Mouse (Mus musculus) C3H10T1/2 (cell line): Measurements from ENCODE around the gene R3hdm4. TPM values are rescaled to one million over a fixed set of nuclear protein-coding genes. Genes with fewer than 3 reads are reported as not detected.

ENCODE experiments used
- polyA plus RNA-seq, 2 experiments: library from polyadenylated mRNA; unstranded; fragments of >200 nt; fragmentation: generic; extraction: Trizol; gene quantifications; one replicate each; pipeline ENCODE4 v1.2.1; 2012; ENCODE audit warnings: missing spikeins in 2 of 2

R3hdm4 gene
- 100 to 1,000 TPM in 1 of 2 experiments, 10 to 100 TPM in 1; 61.0 to 121 TPM for polyA plus RNA-seq

DNA sequence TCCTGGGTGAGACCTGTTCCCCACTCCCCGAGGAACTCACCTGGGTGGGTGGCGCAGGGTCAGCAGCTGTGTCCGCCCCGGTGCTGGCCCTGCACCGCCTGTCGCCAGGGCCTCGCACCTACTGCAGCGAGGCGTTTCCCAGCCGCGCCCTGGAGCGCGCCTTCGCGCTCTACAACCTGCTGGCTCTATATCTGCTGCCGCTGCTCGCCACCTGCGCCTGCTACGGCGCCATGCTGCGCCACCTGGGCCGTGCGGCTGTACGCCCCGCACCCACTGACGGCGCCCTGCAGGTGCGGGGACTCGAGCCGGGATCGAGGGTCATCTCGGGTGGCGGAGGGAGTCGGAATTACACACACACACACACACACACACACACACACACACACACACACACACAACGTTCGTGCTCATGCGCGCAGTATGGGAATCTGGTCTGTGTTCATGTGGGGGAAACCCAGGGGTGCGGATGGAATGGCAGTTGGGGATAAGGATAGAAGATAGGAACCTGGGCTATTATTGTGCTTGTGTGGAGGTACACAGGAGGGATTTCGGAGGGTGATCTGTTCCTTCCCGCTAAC is at the start of gene R3hdm4:
Gene R3hdm4 (minus strand): TSS at position 251 of the 578 bp plus-strand sequence.

DNA sequence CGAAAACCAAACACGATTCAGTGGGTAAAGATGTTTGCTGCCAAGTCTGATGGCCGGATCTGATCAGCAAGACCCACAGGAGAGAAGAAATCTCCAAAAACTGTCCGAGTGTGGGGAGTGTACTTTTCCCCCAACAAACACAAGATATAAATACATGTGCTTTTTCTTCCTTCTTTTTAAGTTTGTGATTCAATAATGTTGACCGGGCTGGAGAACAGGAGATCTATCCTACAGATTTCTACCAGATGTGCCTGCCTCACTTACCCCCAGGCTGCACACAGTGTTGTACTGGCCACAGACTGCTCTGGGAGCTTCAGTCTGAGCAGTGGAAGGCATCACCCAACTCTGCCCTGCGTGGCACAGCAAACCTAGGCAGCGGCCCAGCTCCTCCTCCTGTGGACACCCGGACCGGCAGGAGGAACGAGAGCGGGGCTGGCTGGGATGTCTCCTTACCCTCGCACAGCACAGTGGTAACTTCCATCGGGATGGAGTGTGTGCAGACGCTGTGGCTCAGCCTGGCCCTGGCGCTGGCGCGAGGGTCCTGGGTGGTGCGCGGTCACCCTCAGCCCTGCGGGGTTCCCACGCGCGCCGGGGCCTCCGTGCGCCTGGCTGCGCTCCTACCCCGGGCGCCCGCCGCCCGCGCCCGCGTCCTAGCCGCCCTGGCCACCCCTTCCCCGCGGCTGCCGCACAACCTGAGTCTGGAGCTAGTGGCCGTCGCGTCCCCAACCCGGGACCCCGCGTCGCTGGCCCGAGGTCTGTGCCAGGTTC is 49.6 kb upstream of the R3hdm4 start, which contains the start of gene Grin3b:
Gene Grin3b (plus strand): TSS at position 301 of the 768 bp plus-strand sequence.

DNA sequence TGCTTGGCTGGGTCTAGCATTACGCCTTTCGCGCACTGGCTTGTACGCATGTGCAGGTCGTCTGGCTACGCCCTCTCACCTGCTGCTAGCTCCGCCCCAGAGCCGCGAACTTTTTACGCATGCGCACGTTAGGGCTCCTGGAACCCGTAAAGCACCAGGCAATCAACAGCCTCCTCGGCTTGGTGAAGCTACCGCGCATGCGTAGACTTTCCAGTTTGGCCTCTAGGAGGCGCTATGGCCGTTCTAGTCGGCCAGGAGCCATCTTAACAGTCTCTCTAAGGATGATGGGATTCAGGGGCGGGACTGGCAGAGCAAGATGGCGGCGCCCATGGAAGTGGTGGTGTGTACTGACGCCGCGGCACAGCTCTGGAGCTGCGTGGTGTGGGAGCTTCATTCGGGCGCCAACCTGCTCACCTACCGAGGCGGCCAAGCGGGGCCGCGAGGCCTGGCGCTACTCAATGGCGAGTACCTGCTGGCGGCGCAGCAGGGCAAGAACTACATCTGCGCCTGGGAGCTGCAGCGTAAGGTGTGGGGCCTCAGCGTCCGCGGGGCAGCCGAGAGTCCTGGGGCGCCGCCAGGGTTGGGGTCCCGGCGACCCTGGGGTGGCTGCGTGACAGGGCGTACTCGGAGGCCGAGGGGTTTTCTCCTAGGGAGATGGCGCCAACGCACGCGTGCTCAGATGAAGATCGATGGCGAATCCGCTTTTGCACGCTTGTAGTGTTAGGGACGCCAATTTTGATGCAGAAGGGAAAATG is 39.0 kb upstream of the R3hdm4 start, which contains the start of gene Wdr18:
Gene Wdr18 (plus strand): TSS at position 306 of the 755 bp plus-strand sequence.

DNA sequence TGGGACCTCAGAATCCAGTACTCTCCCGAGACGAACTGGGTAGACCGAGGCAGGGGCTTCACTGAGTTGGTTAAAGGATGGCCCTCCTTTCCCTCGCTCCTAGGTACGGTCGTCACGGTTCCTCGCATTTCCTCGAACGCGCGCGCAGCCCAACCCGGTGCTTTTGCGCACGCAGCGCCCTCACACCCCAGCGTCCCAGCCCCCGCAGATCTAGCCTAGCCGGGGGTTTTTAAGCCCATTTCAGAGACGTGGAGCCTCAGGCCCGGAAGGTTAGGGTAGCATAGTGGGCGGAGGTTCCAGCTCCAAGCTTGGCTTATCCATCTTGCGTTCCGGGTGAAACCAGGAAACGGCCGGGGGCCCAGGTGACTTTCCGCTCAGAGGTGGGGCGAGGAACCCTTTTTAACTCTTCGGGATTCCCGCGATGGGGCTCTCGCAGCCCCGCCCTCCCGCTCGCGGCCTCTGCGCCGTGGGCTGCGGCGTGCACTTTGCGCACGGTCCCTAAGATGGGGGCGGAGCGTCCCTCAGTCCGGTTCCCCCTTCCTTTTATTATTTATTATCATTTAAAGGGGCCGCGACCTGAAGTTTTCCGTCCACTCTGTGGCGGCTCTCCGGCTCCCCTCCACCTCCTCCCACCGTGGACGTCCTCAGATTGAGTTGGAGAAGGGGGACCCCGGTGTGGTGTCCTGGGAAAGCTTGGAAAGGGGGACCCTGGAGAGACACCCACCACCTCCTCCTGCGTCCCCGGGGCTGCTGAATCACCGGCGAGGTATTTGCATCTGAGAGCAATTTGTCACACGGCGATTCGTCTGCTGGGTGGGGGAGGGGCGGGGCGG is 5.7 kb upstream of the R3hdm4 start, which contains the start of gene Arid3a:
Gene Arid3a (plus strand): TSS at position 553 of the 833 bp plus-strand sequence.

DNA sequence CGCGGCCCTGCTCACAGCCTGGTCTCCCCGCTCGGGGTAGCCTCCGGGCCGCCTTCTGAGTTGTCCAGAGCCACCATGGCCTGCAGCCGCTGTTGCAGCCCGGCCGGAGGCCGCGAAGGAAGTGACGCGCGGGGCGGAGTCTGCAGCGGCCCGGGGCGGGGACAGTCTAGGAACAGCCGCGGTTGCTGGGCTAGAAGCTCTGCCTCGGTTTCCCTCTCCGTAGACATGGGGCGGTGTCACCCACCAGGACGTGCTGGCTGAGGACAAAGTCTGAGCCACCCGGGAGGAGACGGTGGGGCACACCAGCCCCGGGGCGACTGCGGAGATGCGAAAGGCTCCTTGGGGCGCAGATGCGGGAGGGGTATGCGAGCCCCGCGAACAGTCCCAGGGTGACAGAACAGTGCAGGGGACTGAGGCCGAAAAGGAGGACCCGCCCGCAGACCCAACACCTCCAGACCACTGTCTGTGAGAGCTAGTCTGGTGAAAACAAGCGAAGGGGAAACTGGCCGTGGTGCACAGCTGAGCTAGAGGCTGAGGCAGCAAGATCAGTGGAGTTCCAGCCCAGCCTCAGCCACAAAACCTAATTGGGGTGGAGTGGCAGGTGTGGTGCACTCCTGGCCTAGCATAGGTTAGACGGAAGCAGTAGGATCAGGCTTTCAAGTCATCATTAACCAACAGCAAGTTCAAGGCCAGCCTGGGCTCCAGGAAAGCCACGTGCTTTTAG is 4.0 kb downstream of the R3hdm4 start, which contains the start of gene Kiss1r:
Gene Kiss1r (plus strand): TSS at position 164 of the 724 bp plus-strand sequence.

DNA sequence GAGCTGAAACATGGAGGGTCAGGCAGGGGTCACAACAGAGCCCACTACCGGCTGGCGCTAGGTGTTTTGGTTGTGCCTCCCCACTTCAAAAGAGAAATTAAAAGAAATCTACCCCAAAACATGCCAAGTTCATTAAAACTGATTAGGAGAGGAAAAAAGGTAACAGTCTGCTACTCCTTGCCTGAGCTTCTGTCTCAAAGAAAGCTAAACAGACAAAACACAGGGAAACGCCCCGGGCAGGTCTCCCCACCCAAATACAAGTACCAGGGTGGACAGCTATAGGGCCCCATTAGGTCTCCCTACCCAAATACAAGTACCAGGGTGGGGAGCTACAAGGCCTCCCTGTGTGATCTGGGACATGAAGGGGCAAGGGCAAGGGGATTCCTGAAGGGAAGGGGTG is 10.5 kb downstream of the R3hdm4 start, which contains the start of gene Gm26602:
Gene Gm26602 (plus strand): TSS at position 301 of the 400 bp plus-strand sequence.

DNA sequence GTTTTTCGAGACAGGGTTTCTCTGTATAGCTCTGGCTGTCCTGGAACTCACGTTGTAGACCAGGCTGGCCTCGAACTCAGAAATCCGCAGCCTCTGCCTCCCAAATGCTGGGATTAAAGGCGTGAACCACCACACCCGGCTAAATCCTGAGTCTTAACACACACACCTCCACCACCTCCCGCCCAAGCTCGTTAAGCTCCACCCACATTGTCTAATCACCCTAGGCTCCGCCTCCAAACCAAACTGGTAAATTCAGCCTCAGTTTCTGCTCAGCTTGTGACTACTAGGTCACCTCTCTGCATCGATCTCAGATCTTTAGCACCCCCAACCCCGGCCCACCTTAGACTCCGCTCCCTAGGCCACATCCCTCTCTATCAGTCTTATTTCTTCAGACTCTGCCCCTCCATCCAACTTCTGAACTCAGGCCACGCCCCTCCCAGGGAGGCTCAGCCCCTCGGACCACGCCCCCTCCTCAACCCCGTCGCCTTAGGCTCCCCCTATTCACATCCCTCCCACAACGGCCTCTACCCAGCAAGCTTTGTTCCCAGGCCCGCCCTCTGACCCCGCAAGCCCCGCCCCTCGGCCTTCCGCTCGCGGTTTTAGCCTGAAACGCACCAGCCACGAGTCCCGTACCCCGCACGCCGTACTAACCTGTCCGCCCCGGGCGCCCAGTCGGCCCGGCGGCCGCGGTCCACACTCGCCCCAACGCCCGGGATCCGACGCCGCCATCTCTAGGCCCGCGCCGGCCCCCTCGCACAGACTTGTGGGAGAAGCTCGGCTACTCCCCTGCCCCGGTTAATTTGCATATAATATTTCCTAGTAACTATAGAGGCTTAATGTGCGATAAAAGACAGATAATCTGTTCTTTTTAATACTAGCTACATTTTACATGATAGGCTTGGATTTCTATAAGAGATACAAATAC is 12.6 kb downstream of the R3hdm4 start, which contains the start of gene Med16:
Gene Med16 (minus strand): TSS at position 757 of the 925 bp plus-strand sequence.

DNA sequence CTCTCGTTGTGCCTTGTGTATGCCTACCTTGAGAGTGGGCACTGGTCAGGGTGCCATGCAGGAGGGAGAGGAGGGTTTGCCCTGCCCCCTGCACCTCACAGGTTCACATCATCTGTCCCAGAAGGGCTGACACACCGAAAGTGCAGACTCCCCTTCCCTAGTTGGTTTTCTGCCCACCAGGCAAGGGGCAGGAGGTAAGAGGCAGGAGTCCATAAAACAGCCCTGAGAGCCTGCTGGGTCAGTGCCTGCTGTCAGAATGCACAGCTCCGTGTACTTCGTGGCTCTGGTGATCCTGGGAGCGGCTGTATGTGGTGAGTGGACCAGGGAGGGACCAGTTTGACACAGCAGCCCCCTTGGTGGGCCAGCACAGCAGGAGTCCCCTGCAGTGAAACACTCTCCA is 30.3 kb downstream of the R3hdm4 start, which contains the start of gene Cfd:
Gene Cfd (plus strand): TSS at position 184 of the 400 bp plus-strand sequence.

DNA sequence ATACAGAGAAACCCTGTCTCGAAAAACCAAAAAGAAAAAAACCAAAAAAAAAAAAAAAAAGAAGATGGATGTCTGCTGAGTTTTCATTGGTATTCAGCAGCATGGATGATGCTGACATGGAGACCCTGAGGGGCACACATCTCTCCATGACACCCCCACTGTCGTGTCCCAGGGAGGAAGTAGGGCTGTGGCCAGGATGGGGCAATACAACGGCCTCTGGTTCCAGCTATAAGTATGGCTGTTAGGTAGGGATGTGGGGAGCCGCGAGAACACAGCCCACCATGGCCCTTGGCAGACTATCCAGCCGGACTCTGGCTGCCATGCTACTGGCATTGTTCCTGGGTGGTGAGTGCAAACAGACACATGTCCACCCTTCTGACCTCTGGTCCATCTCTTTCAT is 35.0 kb downstream of the R3hdm4 start, which contains the start of gene Elane:
Gene Elane (plus strand): TSS at position 194 of the 400 bp plus-strand sequence.

DNA sequence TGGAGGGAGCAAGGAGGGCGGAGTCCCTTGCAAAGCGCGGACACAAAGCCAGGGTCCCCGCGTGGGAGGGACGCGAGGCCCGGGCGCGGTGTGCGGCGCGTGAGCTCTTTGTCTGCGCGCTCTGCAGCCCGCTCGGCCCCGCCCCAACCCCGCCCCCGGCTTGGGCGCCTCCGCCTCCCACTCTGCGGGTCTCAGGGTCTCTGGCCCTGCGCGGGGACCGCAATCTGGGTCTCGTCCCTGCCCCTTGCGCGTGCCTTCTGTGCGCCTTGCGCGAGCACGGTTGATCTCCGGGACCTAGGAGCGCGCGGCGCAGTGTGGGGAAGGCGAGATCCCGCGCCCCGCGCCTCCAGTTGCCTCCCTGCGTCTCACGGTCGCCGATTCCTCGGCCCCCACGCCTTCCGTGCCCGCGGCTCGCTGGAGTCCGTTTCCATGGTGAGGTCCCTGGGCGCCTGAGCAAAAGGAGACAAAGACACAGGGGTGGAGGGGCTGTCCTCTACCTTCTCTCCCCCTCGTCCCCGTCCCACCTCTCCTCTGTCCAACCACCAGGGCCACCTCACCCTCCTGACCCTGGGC is 46.6 kb downstream of the R3hdm4 start, which contains the start of the genes Prtn3 and Plppr3:
Gene Prtn3 (plus strand): TSS at position 187 of the 573 bp plus-strand sequence.
Gene Plppr3 (minus strand): TSS at position 345 of the 573 bp plus-strand sequence.

Other genes with a start within 250 kb of the R3hdm4 start
- gene Cdc34, start 239.0 kb downstream of the R3hdm4 start, polyA plus RNA-seq = 100 to 1,000 TPM in 1 of 2 experiments, 10 to 100 TPM in 1; 90.7 to 532 TPM
- 1 to 10 TPM in 1 of 2 experiments, under 1 TPM in 1; 0.26 to 1.4 TPM for gene Gzmm, start 232.2 kb downstream of the R3hdm4 start, polyA plus RNA-seq
- gene Bsg, start 216.7 kb downstream of the R3hdm4 start, polyA plus RNA-seq = 1,000 to 10,000 TPM in 1 of 2 experiments, 100 to 1,000 TPM in 1; 956 to 1,508 TPM
- gene Hcn2, start 204.6 kb downstream of the R3hdm4 start, polyA plus RNA-seq = 1 to 10 TPM; 2.8 to 4.9 TPM
- gene Polrmt, start 174.6 kb downstream of the R3hdm4 start, polyA plus RNA-seq = 10 to 100 TPM; 66.4 to 68.7 TPM
- gene Fgf22, start 166.1 kb downstream of the R3hdm4 start, polyA plus RNA-seq = under 1 TPM; 0.05 to 0.19 TPM
- gene Rnf126, start 154.3 kb downstream of the R3hdm4 start, polyA plus RNA-seq = 100 to 1,000 TPM in 1 of 2 experiments, 10 to 100 TPM in 1; 81.0 to 105 TPM
- gene Fstl3, start 143.9 kb downstream of the R3hdm4 start, polyA plus RNA-seq = 1 to 10 TPM; 4.7 to 6.0 TPM
- gene Prss57, start 130.2 kb downstream of the R3hdm4 start, polyA plus RNA-seq = under 1 TPM; 0.07 to 0.27 TPM
- 100 to 1,000 TPM in 1 of 2 experiments, 10 to 100 TPM in 1; 79.5 to 140 TPM for gene Palm, start 127.6 kb downstream of the R3hdm4 start, polyA plus RNA-seq
- under 1 TPM; 0.04 to 0.12 TPM for gene Misp, start 100.2 kb downstream of the R3hdm4 start, polyA plus RNA-seq
- 100 to 1,000 TPM; 188 to 194 TPM for gene Ptbp1, start 66.8 kb downstream of the R3hdm4 start, polyA plus RNA-seq
- gene Prtn3, start 46.7 kb downstream of the R3hdm4 start, polyA plus RNA-seq = 1 to 10 TPM in 1 of 2 experiments, not detected in 1; 2.4 TPM
- 1 to 10 TPM in 1 of 2 experiments, under 1 TPM in 1; 0.34 to 8.2 TPM for gene Plppr3, start 46.6 kb downstream of the R3hdm4 start, polyA plus RNA-seq
- under 1 TPM in 1 of 2 experiments, not detected in 1; 0.06 TPM for gene Elane, start 35.0 kb downstream of the R3hdm4 start, polyA plus RNA-seq
- under 1 TPM in 1 of 2 experiments, not detected in 1; 0.05 TPM for gene Cfd, start 30.4 kb downstream of the R3hdm4 start, polyA plus RNA-seq
- 10 to 100 TPM; 43.2 to 83.7 TPM for gene Med16, start 12.3 kb downstream of the R3hdm4 start, polyA plus RNA-seq
- gene Gm26602, start 10.4 kb downstream of the R3hdm4 start, polyA plus RNA-seq = not detected
- gene Kiss1r, start 4.2 kb downstream of the R3hdm4 start, polyA plus RNA-seq = 1 to 10 TPM in 1 of 2 experiments, under 1 TPM in 1; 0.13 to 3.3 TPM
- under 1 TPM; 0.29 to 0.85 TPM for gene Arid3a, start 5.8 kb upstream of the R3hdm4 start, polyA plus RNA-seq
- 100 to 1,000 TPM in 1 of 2 experiments, 10 to 100 TPM in 1; 29.0 to 130 TPM for gene Wdr18, start 38.9 kb upstream of the R3hdm4 start, polyA plus RNA-seq
- under 1 TPM; 0.12 to 0.79 TPM for gene Grin3b, start 49.5 kb upstream of the R3hdm4 start, polyA plus RNA-seq
- gene Tmem259, start 63.1 kb upstream of the R3hdm4 start, polyA plus RNA-seq = 100 to 1,000 TPM; 105 to 141 TPM
- gene Cnn2, start 67.4 kb upstream of the R3hdm4 start, polyA plus RNA-seq = 100 to 1,000 TPM; 426 to 430 TPM
- gene Abca7, start 75.3 kb upstream of the R3hdm4 start, polyA plus RNA-seq = 1 to 10 TPM; 3.5 to 8.4 TPM
- gene Arhgap45, start 95.4 kb upstream of the R3hdm4 start, polyA plus RNA-seq = under 1 TPM; 0.58 to 0.84 TPM
- 100 to 1,000 TPM; 195 to 403 TPM for gene Polr2e, start 118.6 kb upstream of the R3hdm4 start, polyA plus RNA-seq
- gene Gpx4, start 126.0 kb upstream of the R3hdm4 start, polyA plus RNA-seq = 1,000 to 10,000 TPM; 1,157 to 1,905 TPM
- 10 to 100 TPM; 15.6 to 42.5 TPM for gene Sbno2, start 184.4 kb upstream of the R3hdm4 start, polyA plus RNA-seq
- gene Stk11, start 194.6 kb upstream of the R3hdm4 start, polyA plus RNA-seq = 100 to 1,000 TPM in 1 of 2 experiments, 10 to 100 TPM in 1; 91.0 to 141 TPM
- gene Atp5d, start 217.4 kb upstream of the R3hdm4 start, polyA plus RNA-seq = 1,000 to 10,000 TPM in 1 of 2 experiments, 100 to 1,000 TPM in 1; 776 to 1,441 TPM
- 10 to 100 TPM in 1 of 2 experiments, 1 to 10 TPM in 1; 4.8 to 18.5 TPM for gene Cbarp, start 219.6 kb upstream of the R3hdm4 start, polyA plus RNA-seq
- gene Midn, start 227.1 kb upstream of the R3hdm4 start, polyA plus RNA-seq = 10 to 100 TPM; 25.4 to 86.5 TPM
- 100 to 1,000 TPM in 1 of 2 experiments, 10 to 100 TPM in 1; 20.0 to 104 TPM for gene Cirbp, start 244.8 kb upstream of the R3hdm4 start, polyA plus RNA-seq